Mouse (Mus musculus) CH12.LX (cell line): ENCODE data around the gene Plekha8. TPM values are rescaled to one million over a fixed set of nuclear protein-coding genes. Genes with fewer than 3 reads are reported as not detected.

ENCODE experiments used
- DNase-seq: peaks from one replicate; pipeline ENCODE4 v3.0.0-alpha.2; 2013; ENCODE audit errors: extremely low read depth
- H3K27ac ChIP-seq: 2 replicates; pipeline ENCODE4 v1.5.1; 2012; ENCODE audit warnings: low read depth, mild to moderate bottlenecking, control low read depth, moderate library complexity; ENCODE audit not compliant: insufficient read depth
- H3K27me3 ChIP-seq: replicated peaks from 2 replicates; pipeline ENCODE3; 2012; ENCODE audit warnings: inconsistent platforms
- H3K36me3 ChIP-seq, 2 experiments: replicated peaks in 1 of 2; 2 replicates each; pipeline versions ENCODE3 to v1.6.1; 2012; ENCODE audit warnings: inconsistent platforms in 1 of 2, low read length in 1 of 2, mild to moderate bottlenecking in 1 of 2, mixed read lengths in 1 of 2, moderate library complexity in 1 of 2; ENCODE audit not compliant: control insufficient read depth in 1 of 2, insufficient read depth in 1 of 2
- H3K4me1 ChIP-seq, 2 experiments: 2 replicates each; pipeline ENCODE4 v1.6.1; 2012; ENCODE audit warnings: inconsistent platforms in 1 of 2, moderate library complexity in 1 of 2; ENCODE audit not compliant: insufficient read depth in 2 of 2, control insufficient read depth in 1 of 2
- H3K4me2 ChIP-seq: 2 replicates; pipeline ENCODE4 v1.6.1; 2012; ENCODE audit warnings: low read depth, mild to moderate bottlenecking, control low read depth; ENCODE audit not compliant: poor library complexity, insufficient read depth, severe bottlenecking
- H3K4me3 ChIP-seq, 3 experiments: fragments of 150-350 bp in 1 of 3; sonication (generic) in 1 of 3; replicated peaks in 1 of 3; 2 replicates each; pipeline versions ENCODE3 to v1.5.1; 2011 to 2012; ENCODE audit warnings: low read depth in 2 of 3, low read length in 2 of 3, mild to moderate bottlenecking in 2 of 3, moderate library complexity in 2 of 3, control low read depth in 1 of 3, improper control_type of control experiment in 1 of 3, inconsistent platforms in 1 of 3, mixed read lengths in 1 of 3; ENCODE audit not compliant: poor library complexity in 1 of 3
- H3K79me2 ChIP-seq: replicated peaks from 2 replicates; pipeline ENCODE4 v1.6.1; 2012; ENCODE audit warnings: mild to moderate bottlenecking, moderate library complexity; ENCODE audit not compliant: control insufficient read depth, poor library complexity, insufficient read depth, severe bottlenecking; ENCODE audit errors: extremely low read depth
- H3K9ac ChIP-seq: 2 replicates; pipeline ENCODE4 v1.6.1; 2012; ENCODE audit warnings: low read depth, mild to moderate bottlenecking, control low read depth, moderate library complexity; ENCODE audit not compliant: insufficient read depth
- H3K9me3 ChIP-seq: replicated peaks from 2 replicates; pipeline ENCODE3; 2012; ENCODE audit warnings: low read length, inconsistent platforms, mixed read lengths
- BHLHE40 ChIP-seq: IDR thresholded peaks from 2 replicates; pipeline ENCODE4 v1.6.1; 2011; ENCODE audit warnings: mild to moderate bottlenecking, low read depth, low read length, improper control_type of control experiment
- CHD2 ChIP-seq: IDR thresholded peaks from 2 replicates; pipeline ENCODE4 v1.6.1; 2011; ENCODE audit warnings: low read length, improper control_type of control experiment
- CTCF ChIP-seq, 2 experiments: IDR thresholded peaks in 1 of 2; conservative IDR thresholded peaks in 1 of 2; 2 replicates each; pipeline ENCODE4 v1.5.1; 2011 to 2012; ENCODE audit warnings: low read depth in 2 of 2, low read length in 2 of 2, improper control_type of control experiment in 1 of 2, inconsistent platforms in 1 of 2, mild to moderate bottlenecking in 1 of 2, moderate library complexity in 1 of 2
- ELF1 ChIP-seq: IDR thresholded peaks from 2 replicates; pipeline ENCODE4 v1.6.1; 2014; ENCODE audit warnings: low read depth, mild to moderate bottlenecking, inconsistent platforms, low read length, improper control_type of control experiment
- MAFK ChIP-seq: IDR thresholded peaks from 2 replicates; pipeline ENCODE4 v1.6.1; 2011; ENCODE audit warnings: low read length, improper control_type of control experiment; ENCODE audit not compliant: insufficient replicate concordance
- MEF2A ChIP-seq: IDR thresholded peaks from 2 replicates; pipeline ENCODE4 v1.6.1; 2014; ENCODE audit warnings: low read depth, mild to moderate bottlenecking, inconsistent platforms, low read length, improper control_type of control experiment, borderline replicate concordance
- MYC ChIP-seq: IDR thresholded peaks from 2 replicates; pipeline ENCODE4 v1.6.1; 2011; ENCODE audit warnings: low read depth, mild to moderate bottlenecking, improper control_type of control experiment, low read length
- POLR2A ChIP-seq: IDR thresholded peaks from 2 replicates; pipeline ENCODE4 v1.6.1; 2011; ENCODE audit warnings: low read depth, mild to moderate bottlenecking, improper control_type of control experiment, low read length
- RAD21 ChIP-seq: IDR thresholded peaks from 2 replicates; pipeline ENCODE4 v1.6.1; 2011; ENCODE audit warnings: low read depth, mild to moderate bottlenecking, low read length, improper control_type of control experiment, moderate library complexity
- SIN3A ChIP-seq: IDR thresholded peaks from 2 replicates; pipeline ENCODE4 v1.6.1; 2012; ENCODE audit warnings: low read length, improper control_type of control experiment, inconsistent platforms
- SMC3 ChIP-seq: IDR thresholded peaks from 2 replicates; pipeline ENCODE4 v1.6.1; 2011; ENCODE audit warnings: low read depth, low read length, improper control_type of control experiment
- TBP ChIP-seq: conservative IDR thresholded peaks from 2 replicates; pipeline ENCODE4 v1.6.1; 2011; ENCODE audit warnings: low read depth, low read length, improper control_type of control experiment
- USF2 ChIP-seq: conservative IDR thresholded peaks from 2 replicates; pipeline ENCODE4 v1.6.1; 2011; ENCODE audit warnings: low read depth, low read length, improper control_type of control experiment
- dilution Hi-C: fragments of 300-500 bp; cut with MboI; formaldehyde crosslinking; loops from 2 replicates; pipeline ENCODE4 v1.14.3; 2020; ENCODE audit warnings: low sequenced_read_pairs; ENCODE audit not compliant: extremely low pct_unique_long_range_greater_than_20kb, extremely low pct_ligation_motif_present
- in situ Hi-C: fragments of 300-500 bp; cut with MboI; formaldehyde crosslinking; loops from 3 replicates; pipeline ENCODE4 v1.14.3; 2019; ENCODE audit warnings: low sequenced_read_pairs, low pct_ligation_motif_present, low pct_unique_long_range_greater_than_20kb, mixed read lengths
- polyA plus RNA-seq: library from polyadenylated mRNA; unstranded; fragments of >175 nt; gene quantifications from 2 replicates; pipeline ENCODE4 v1.2.1, GENCODE M21; 2012; ENCODE audit warnings: low read depth; ENCODE audit not compliant: insufficient read length
- total RNA-seq, 2 experiments: library from RNA; depleted of rRNA; stranded (reverse); fragments of 300-350 nt in 1 of 2; fragments of >200 nt in 1 of 2; gene quantifications; 2 replicates each; pipeline ENCODE4 v1.2.3; 2012 to 2014

The Plekha8 gene
- total and polyA plus RNA-seq, 3 experiments = 5.8 to 10.2 (median 9.8) TPM

DNA sequence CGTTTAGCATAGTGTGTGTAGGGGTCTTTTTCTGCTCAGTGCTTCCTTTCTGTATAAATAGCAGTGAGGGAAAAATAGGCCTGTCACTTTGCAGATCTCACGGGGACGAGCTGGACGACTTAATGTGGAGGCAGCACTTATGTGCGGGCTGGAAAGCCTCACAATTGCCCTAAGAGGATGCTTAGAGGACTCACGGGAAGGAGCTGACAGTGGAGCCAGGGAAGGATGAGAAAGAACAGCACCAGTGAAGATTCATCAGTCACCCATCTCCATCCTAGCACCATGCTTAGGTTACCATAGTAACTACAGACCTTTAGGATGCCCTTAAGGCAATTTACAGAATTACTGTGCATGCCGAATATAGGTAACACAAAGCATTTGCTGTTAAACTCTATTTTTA lies 25.1 kb upstream of the Plekha8 start:
- no peak overlapping the region for H3K9ac ChIP-seq

DNA sequence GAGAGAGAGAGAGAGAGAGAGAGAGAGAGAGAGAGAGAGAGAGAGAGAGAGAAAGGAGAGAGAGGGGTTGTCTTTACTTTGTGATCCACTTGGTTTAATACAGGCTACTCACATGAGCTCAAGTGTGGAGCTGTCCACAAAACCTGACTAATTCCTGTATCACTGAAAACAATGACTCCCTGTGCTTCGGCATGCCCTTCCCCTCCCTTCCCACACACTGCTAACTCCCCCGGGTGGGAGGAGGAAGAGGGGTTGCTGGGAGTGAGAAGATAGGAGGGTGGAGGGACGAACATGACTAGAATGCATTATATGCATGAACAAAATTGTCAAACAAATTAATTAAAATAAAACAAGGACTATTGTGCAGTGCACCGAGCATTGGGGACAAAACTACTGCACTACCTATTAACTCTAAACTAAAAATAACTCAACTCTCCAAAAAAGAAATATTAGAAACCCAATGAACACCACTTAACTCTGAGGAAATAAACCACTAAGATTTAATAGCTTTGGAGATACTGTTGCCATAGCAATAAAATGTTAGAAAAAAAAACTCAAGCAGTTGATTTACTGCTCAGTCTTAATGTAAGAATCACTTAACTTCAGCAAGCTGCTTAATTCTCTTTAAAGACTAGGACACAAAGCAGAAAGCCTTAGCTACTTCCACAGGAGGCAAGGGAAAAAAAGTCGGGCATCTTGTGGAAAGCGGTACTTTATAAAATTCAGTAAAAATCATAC lies 21.5 kb upstream of the Plekha8 start:
- Histone ChIP-seq H3K9me3 (no peaks in the 10 kb centered on the region), H3K4me1 (no peaks in the 10 kb centered on the region; a peak in 1 of 4 replicates), H3K4me3 (no peak overlapping the region), H3K4me2 (no peak overlapping the region), H3K36me3 (no peaks in the 10 kb centered on the region), H3K27ac (no peak overlapping the region), H3K27me3 (peaks cover 1% of the 10 kb centered on the region), H3K79me2 (no peaks in the 10 kb centered on the region), H3K9ac (no peak overlapping the region)
- in situ Hi-C loops = no loop called here
- dilution Hi-C loops = no loop called here
- TF ChIP-seq SIN3A (no peak), SMC3 (no peak), CHD2 (no peak), POLR2A (no peak)
- no peak for DNase-seq

More for the DNA sequence above, 25.1 kb upstream of the Plekha8 start:
- H3K4me1 ChIP-seq = peaks cover 0 to 4% of the 10 kb centered on the region in 2 experiments; a peak in 2 of 4 replicates
- H3K79me2 ChIP-seq = no peaks in the 10 kb centered on the region
- H3K36me3 ChIP-seq = no peaks in the 10 kb centered on the region
- TF ChIP-seq MAFK = no peak
- no peak for DNase-seq
- peaks cover 1% of the 10 kb centered on the region for H3K27me3 ChIP-seq
- dilution Hi-C loops = no loop called here
- H3K4me2 ChIP-seq = no peak overlapping the region
- H3K27ac ChIP-seq = no peak overlapping the region
- in situ Hi-C loops = no loop called here
- no peak overlapping the region for H3K4me3 ChIP-seq
- H3K9me3 ChIP-seq = no peaks in the 10 kb centered on the region

DNA sequence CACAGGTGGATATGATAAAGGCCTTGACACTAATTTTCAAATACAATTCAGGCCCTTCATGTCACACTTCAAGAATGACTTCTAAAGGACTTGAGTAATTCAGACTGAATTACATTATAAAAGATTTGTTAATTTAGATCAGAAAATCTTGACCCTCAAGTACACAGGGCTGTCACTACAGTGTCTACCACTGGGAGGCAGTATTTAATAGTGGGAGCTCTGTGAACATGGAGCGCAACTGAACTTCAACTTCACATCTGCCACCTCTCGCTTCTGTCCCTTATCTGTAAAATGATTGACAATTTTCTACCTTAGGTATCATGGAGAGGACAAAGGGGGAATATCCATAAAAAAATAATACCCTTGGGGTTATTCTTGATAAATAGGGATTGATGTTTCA lies 8.7 kb upstream of the Plekha8 start:
- no peaks in the 10 kb centered on the region for H3K27me3 ChIP-seq
- H3K4me1 ChIP-seq = peaks cover 2 to 7% of the 10 kb centered on the region in 2 experiments; a peak in 2 of 4 replicates
- dilution Hi-C loops = no loop called here
- H3K27ac ChIP-seq = no peak overlapping the region
- in situ Hi-C loops = loop anchor here (25.0 kb wide), 2 partner anchors 326 to 426 kb away; no protein-coding TSS in a partner anchor
- no peak overlapping the region for H3K4me2 ChIP-seq
- H3K79me2 ChIP-seq = no peaks in the 10 kb centered on the region
- no peak overlapping the region for H3K9ac ChIP-seq
- peak; percentile 51 for DNase-seq
- H3K9me3 ChIP-seq = no peaks in the 10 kb centered on the region
- H3K4me3 ChIP-seq = no peak overlapping the region
- TF ChIP-seq BHLHE40 (no peak), CTCF (conservative IDR thresholded peaks at IDR 0.05 in 1 of 2, IDR thresholded peaks at IDR 0.05 in 1 of 2; ENCODE audit: low read depth in 2 of 2, low read length in 2 of 2) (peak; percentile 60 to 90; a peak in 3 of 4 replicates), RAD21 (peak; percentile 90), MYC (no peak), MEF2A (no peak), SMC3 (peak; percentile 79), USF2 (no peak), POLR2A (no peak), ELF1 (no peak), TBP (no peak)
- peaks cover 6 to 10% of the 10 kb centered on the region in 2 experiments for H3K36me3 ChIP-seq
